Mouse (Mus musculus): ENCODE results near the gene Rap1b. TPM values are rescaled to one million over a fixed set of nuclear protein-coding genes. Genes with fewer than 3 reads are reported as not detected.
A peak's percentile ranks its signal among the peaks of the same experiment; 100 is the strongest.

Gene Rap1b
- polyA plus RNA-seq, 1 experiment from 2014 or later: 132 TPM

GRCm38 (mm10) chr10:117765116-117765894 lies 80.5 kb downstream of the Rap1b start:
- no peaks in the 10 kb centered on the region for H3K4me1 ChIP-seq (replicated peaks; ENCODE audit: control insufficient read depth, insufficient read depth, low read length)
- TF ChIP-seq CTCF (IDR thresholded peaks at IDR 0.05; ENCODE audit: low read depth): no peak
- no peak overlapping the region for H3K4me3 ChIP-seq (ENCODE audit: low read depth, low read length)
- H3K9ac ChIP-seq (ENCODE audit: low read depth, low read length): no peak overlapping the region
- no peak overlapping the region for H3K4me2 ChIP-seq (replicated peaks; ENCODE audit: low read depth)
- ATAC-seq: no peak
- 94% methylated on average over 11 of the region's 11 CpGs for WGBS
- no peaks in the 10 kb centered on the region for H3K27me3 ChIP-seq (replicated peaks; ENCODE audit: control insufficient read depth, insufficient read depth, low read length)
- H3K9me3 ChIP-seq (ENCODE audit: control insufficient read depth): no peaks in the 10 kb centered on the region
- no peak overlapping the region for H3K27ac ChIP-seq (ENCODE audit: low read depth, low read length)
- peaks cover 72% of the 10 kb centered on the region for H3K36me3 ChIP-seq (ENCODE audit: control insufficient read depth, insufficient read depth)

- H3K27ac ChIP-seq (ENCODE audit: low read depth, low read length): peak overlapping the region; percentile 35; the same call in 1 of the 2 replicates
Observed at GRCm38 (mm10) chr10:117764598-117764997, 81.2 kb downstream of the Rap1b start.

More at GRCm38 (mm10) chr10:117764598-117764997, 81.2 kb downstream of the Rap1b start:
- Histone ChIP-seq H3K27me3 (replicated peaks; ENCODE audit: control insufficient read depth, insufficient read depth, low read length) (no peaks in the 10 kb centered on the region), H3K9me3 (ENCODE audit: control insufficient read depth) (no peaks in the 10 kb centered on the region), H3K9ac (ENCODE audit: low read depth, low read length) (no peak overlapping the region), H3K4me1 (replicated peaks; ENCODE audit: control insufficient read depth, insufficient read depth, low read length) (no peaks in the 10 kb centered on the region), H3K4me2 (replicated peaks; ENCODE audit: low read depth) (no peak overlapping the region), H3K36me3 (ENCODE audit: control insufficient read depth, insufficient read depth) (peaks cover 70% of the 10 kb centered on the region), H3K4me3 (ENCODE audit: low read depth, low read length) (no peak overlapping the region)
- ATAC-seq: peak; percentile 92
- TF ChIP-seq CTCF (IDR thresholded peaks at IDR 0.05; ENCODE audit: low read depth): no peak
- 50% methylated on average over 6 of the region's 6 CpGs for WGBS

Other genes starting within 250 kb of the Rap1b start
- gene Cpm, start 216.5 kb downstream of the Rap1b start, polyA plus RNA-seq (2015; fragmentation: Nextera tagmentation; extraction: Ambion mirVana): 32.8 and 33.8 TPM in 2 replicates
- 16.5 and 19.8 TPM in 2 replicates for gene Mdm2, start 135.3 kb downstream of the Rap1b start, polyA plus RNA-seq (2015; fragmentation: Nextera tagmentation; extraction: Ambion mirVana)
- 13.5 TPM in 2 replicates for gene Slc35e3, start 99.7 kb downstream of the Rap1b start, polyA plus RNA-seq (2015; fragmentation: Nextera tagmentation; extraction: Ambion mirVana)
- 13.5 and 16.2 TPM in 2 replicates for gene Nup107, start 53.3 kb downstream of the Rap1b start, polyA plus RNA-seq (2015; fragmentation: Nextera tagmentation; extraction: Ambion mirVana)

All from intestine, postnatal 0 days (tissue).